Mouse (Mus musculus): ENCODE measurements around the gene Gm10130. TPM values are rescaled to one million over a fixed set of nuclear protein-coding genes. Genes with fewer than 3 reads are reported as not detected.

Gene Gm10130
- not detected in 2 replicates for polyA plus RNA-seq (2012; rRNA removed)

DNA sequence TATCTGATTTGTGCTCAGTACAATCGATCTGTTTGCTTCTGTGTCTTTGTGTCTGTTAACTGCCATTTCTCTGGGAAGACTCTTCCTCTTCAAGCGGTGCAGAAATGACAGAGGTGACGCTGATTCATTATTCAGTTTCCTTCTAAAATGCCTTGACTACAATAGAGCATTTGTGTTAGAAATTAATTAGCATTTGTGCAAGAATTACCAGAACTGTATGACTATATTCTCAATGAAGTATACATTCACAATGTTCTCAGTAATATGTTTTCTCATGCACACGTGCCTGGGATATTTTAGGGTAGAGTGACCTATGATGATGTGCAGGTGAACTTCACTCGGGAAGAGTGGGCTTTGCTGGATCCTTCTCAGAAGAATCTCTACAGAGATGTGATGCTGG is at the start of gene Gm10130:
Gene Gm10130, plus strand, starts transcription at position 301 of the 400 bp plus-strand sequence.

DNA sequence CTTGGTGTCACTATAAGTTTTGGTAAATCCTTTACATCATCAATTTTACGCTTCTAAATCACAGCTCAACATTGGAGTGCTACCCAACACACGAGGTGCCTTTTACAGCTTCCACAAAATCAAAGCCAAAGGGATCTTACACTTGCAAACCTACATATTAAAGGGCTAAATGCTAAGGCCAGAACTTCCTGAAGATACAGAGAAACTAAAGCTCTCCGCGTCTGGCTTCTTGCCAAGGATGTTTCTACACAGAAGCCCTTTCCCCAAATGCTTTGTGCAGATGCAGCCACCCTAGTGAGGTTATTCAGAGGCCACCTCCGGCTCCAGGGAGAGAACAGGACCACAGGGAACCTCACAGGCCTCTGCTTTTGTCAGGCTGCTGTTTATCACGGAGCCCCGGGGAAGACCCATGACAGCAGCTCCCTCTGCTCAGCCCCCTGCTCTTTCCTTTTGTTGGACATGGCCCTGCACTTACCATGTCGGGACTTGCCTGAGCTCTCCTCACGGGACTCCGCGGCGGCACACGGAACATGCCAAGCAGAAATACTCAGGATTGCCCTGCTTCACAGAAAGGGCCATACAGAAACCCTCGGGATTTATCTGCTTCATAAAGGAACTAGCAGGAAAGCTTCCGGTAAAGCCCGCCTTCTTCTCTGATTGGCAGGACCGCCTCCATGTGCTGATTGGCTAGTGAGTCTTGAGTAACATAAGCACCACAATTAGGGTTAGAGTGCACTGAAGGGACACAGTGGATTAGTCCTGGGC is 38.8 kb downstream of the Gm10130 start, which contains the start of gene 3300002I08Rik:
Gene 3300002I08Rik, minus strand, starts transcription at position 653 of the 765 bp plus-strand sequence.

Other genes starting within 250 kb of the Gm10130 start
- 0.16 and 0.73 TPM in 2 replicates for gene Zfp120, start 187.0 kb upstream of the Gm10130 start, polyA plus RNA-seq (2012; rRNA removed)
- not detected in 2 replicates for gene Gm10770, start 144.0 kb upstream of the Gm10130 start, polyA plus RNA-seq (2012; rRNA removed)
- not detected in 2 replicates for gene Gm14139, start 141.9 kb upstream of the Gm10130 start, polyA plus RNA-seq (2012; rRNA removed)
- gene Zfp937, start 105.6 kb upstream of the Gm10130 start, polyA plus RNA-seq (2012; rRNA removed): 0.02 TPM in 1 of 2 replicates, not detected in the other
- gene Gm21994, start 68.1 kb upstream of the Gm10130 start, polyA plus RNA-seq (2012; rRNA removed): not detected in 2 replicates
- not detected in 2 replicates for gene Gm14124, start 66.2 kb upstream of the Gm10130 start, polyA plus RNA-seq (2012; rRNA removed)
- not detected in 2 replicates for gene 3300002I08Rik, start 39.1 kb downstream of the Gm10130 start, polyA plus RNA-seq (2012; rRNA removed)
- not detected in 2 replicates for gene Zfp442, start 127.8 kb downstream of the Gm10130 start, polyA plus RNA-seq (2012; rRNA removed)
- gene Zfp345, start 161.4 kb downstream of the Gm10130 start, polyA plus RNA-seq (2012; rRNA removed): not detected in 2 replicates
- 0.41 and 1.0 TPM in 2 replicates for gene Cst7, start 246.7 kb downstream of the Gm10130 start, polyA plus RNA-seq (2012; rRNA removed)

Data from stomach, adult 2 months (tissue).